Mouse (Mus musculus) bone marrow macrophage, adult 2 months (primary cell): ENCODE measurements around the gene Smg7.

Experiments used
- CTCF ChIP-seq: IDR thresholded peaks from 2 replicates; pipeline ENCODE4 v1.5.1; 2012; ENCODE audit warnings: low read depth, mild to moderate bottlenecking, low read length, moderate library complexity
- POLR2A ChIP-seq: IDR thresholded peaks from 2 replicates; pipeline ENCODE4 v1.6.1; 2012; ENCODE audit warnings: mild to moderate bottlenecking, low read depth, low read length, borderline replicate concordance

DNA sequence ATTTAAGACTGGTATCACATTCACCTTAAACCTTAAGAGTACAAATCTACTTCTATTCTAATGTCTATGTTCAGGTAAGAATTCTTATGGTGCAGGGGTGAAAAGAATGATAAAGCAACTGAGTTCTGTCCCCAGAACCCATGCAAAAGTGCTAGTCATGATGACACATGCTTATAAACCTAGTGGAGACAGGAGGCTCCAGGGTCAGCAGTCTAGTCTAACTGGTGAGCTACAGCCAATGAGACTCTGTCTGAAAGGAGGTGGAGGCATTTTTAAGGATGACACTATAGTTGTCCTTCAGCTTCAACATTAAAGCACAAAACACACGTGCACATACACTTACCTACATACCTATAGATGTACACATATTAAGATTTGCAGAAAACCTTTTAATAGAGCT, 57.8 kb downstream of the Smg7 start:
- TF ChIP-seq POLR2A (no peak), CTCF (no peak)
